Mouse (Mus musculus) neural tube, embryonic 14.5 days (tissue): Measurements from ENCODE around the gene Slc40a1. TPM values are rescaled to one million over a fixed set of nuclear protein-coding genes. Genes with fewer than 3 reads are reported as not detected.

ENCODE experiments used
- ATAC-seq: fragments of 200-750 bp; cut with Nextera tagmentation; 2 replicates; pipeline ENCODE4 v1.8.0; 2017; ENCODE audit warnings: low read depth, mild to moderate bottlenecking, moderate TSS enrichment, moderate library complexity
- H3K27ac ChIP-seq: fragments of 300-500 bp; sonication (generic); 2 replicates; pipeline ENCODE4 v1.5.1; 2014; ENCODE audit warnings: low read depth, mild to moderate bottlenecking, control low read depth, low read length, moderate library complexity, mixed read lengths
- H3K27me3 ChIP-seq: fragments of 300-500 bp; sonication (generic); 2 replicates; pipeline ENCODE4 v1.6.1; 2014; ENCODE audit warnings: low read length; ENCODE audit not compliant: control insufficient read depth, insufficient read depth
- H3K36me3 ChIP-seq: fragments of 300-500 bp; sonication (generic); 2 replicates; pipeline ENCODE4 v1.6.1; 2014; ENCODE audit warnings: low read length, mixed read lengths; ENCODE audit not compliant: control insufficient read depth, insufficient read depth
- H3K4me1 ChIP-seq: fragments of 300-500 bp; sonication (generic); 2 replicates; pipeline ENCODE4 v1.6.1; 2014; ENCODE audit warnings: low read length; ENCODE audit not compliant: control insufficient read depth, insufficient read depth
- H3K4me2 ChIP-seq: fragments of 300-500 bp; sonication (generic); 2 replicates; pipeline ENCODE4 v1.6.1; 2014; ENCODE audit warnings: mild to moderate bottlenecking, low read depth, low read length, control low read depth
- H3K4me3 ChIP-seq: fragments of 300-500 bp; sonication (generic); 2 replicates; pipeline ENCODE4 v1.5.1; 2014; ENCODE audit warnings: low read depth, low read length, control low read depth, mixed read lengths
- H3K9ac ChIP-seq: fragments of 300-500 bp; sonication (generic); replicated peaks from 2 replicates; pipeline ENCODE4 v1.6.1; 2014; ENCODE audit warnings: low read depth, mild to moderate bottlenecking, control low read depth, low read length, mixed read lengths
- H3K9me3 ChIP-seq: fragments of 300-500 bp; sonication (generic); 2 replicates; pipeline ENCODE4 v1.6.1; 2016; ENCODE audit warnings: low read length; ENCODE audit not compliant: control insufficient read depth
- WGBS: fragments of 180-500 bp; shearing (Covaris S2); extraction: QIAGEN DNeasy Blood & Tissue Kit; methylation state at CpG from one replicate; pipeline ENCODE4 v1.1.7; 2014; 5-methylcytosine and 5-hydroxymethylcytosine counted together
- polyA plus RNA-seq: library from polyadenylated mRNA; unstranded; fragments of >200 nt; fragmentation: Nextera tagmentation; extraction: Ambion mirVana; gene quantifications from 2 replicates; pipeline ENCODE4 v1.2.1, GENCODE M21; 2014

Slc40a1 gene
- polyA plus RNA-seq, 1 experiment from 2014 or later: 26.6 TPM

DNA sequence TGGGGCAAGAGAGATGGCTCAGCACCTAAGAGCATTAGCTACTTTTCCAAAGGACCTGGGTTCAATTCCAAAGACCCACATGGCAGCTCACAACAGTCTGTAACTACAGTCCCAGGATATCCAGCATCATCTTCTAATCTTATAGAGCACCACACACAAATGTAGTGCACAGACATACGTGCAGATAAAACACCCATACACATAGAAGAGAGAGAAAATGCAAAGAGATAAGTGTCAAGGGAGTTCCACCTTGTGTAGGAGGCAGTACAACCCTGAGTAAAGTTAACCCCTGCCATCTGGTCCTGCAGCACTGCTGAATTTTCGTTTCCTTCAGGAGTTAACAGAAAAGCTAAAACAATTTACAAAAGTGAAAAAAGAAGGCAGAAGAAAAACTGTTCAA, 50.7 kb downstream of the Slc40a1 start:
- WGBS: 79% methylated on average over 2 of the region's 2 CpGs
- no peak overlapping the region for H3K9ac ChIP-seq
- no peak overlapping the region for H3K4me2 ChIP-seq
- H3K4me1 ChIP-seq: no peaks in the 10 kb centered on the region
- no peaks in the 10 kb centered on the region for H3K36me3 ChIP-seq
- H3K27me3 ChIP-seq: no peaks in the 10 kb centered on the region
- ATAC-seq: no peak
- H3K27ac ChIP-seq: no peak overlapping the region
- H3K4me3 ChIP-seq: no peak overlapping the region
- no peaks in the 10 kb centered on the region for H3K9me3 ChIP-seq

DNA sequence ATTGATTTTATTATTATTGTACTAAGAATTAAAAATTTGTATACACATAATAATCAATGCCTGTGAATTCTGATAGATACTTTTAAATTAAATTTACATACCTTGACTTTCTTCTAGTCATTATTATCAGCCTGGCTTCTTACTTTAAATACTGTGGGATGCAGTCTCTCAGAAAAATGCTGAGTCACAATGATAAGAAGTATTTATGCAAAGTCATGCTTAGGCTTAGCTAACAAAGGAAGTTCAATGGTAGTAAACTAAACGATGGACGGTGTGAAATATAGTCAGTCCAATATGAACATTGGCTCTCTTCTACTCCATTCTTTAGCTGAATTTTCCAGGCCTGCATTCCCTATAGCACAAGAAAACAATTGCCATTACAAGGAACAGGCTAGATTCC, 53.1 kb downstream of the Slc40a1 start:
- H3K4me3 ChIP-seq: no peak overlapping the region

DNA sequence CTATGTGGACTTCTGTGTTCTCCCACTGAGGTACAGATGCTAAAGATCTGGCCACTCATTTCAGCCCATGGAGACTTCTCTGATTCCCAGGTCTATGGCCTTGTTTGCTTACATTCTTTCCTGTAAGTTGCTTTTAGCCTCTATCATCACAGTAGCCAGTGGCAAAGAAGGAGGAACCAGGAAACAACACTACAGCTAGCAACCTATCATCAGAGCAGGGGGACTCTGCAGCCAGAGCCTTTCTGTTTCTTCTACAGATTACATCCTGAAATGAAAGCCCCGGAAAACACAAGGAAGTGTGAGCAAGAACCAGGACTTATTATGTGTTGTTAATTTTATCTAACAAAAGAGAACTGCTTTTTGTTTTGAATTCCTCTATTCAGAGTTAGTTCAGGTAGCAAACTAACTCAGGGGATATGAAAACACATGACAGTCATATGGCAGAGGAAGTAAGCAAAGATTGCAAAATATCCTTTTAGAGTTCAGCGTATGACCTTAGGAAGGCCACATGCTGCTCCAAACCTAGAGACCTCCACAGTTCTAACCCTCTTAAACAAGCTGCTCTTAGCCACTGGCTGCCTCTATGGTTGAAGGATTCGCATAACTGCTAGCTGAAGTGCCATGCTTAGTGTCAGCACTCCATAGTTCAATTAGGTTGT, 57.7 kb downstream of the Slc40a1 start:
- no peak for ATAC-seq
- no peak overlapping the region for H3K9ac ChIP-seq
- no peaks in the 10 kb centered on the region for H3K36me3 ChIP-seq
- no peaks in the 10 kb centered on the region for H3K4me1 ChIP-seq
- no peak overlapping the region for H3K4me2 ChIP-seq
- no peaks in the 10 kb centered on the region for H3K27me3 ChIP-seq
- WGBS: 80% methylated on average over 3 of the region's 3 CpGs
- no peak overlapping the region for H3K27ac ChIP-seq
- H3K9me3 ChIP-seq: no peaks in the 10 kb centered on the region
- H3K4me3 ChIP-seq: no peak overlapping the region

More for the DNA sequence above, 53.1 kb downstream of the Slc40a1 start:
- no peaks in the 10 kb centered on the region for H3K9me3 ChIP-seq
- no peak overlapping the region for H3K27ac ChIP-seq
- H3K27me3 ChIP-seq: no peaks in the 10 kb centered on the region
- no peaks in the 10 kb centered on the region for H3K36me3 ChIP-seq
- WGBS: 77% methylated on average over 2 of the region's 2 CpGs
- no peak overlapping the region for H3K4me2 ChIP-seq
- no peak for ATAC-seq
- H3K4me1 ChIP-seq: no peaks in the 10 kb centered on the region
- no peak overlapping the region for H3K9ac ChIP-seq

DNA sequence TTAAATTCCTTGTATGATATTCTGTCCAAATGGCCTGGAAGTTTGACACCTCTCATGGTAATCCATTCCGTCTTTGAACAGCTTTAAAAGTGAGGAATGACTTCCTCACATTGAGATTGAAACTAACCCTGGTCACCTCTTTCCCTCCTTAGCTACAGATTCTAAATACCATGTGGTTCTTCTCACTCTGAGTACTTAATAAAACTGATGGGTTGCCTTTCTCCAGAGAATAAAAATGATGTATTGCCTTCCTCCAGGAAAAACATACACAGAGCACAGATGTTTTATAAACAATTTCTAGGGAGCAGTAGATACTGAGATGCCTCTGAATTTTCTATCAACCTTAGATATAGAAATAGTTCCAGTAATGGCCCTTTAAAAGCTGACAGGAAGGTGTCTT, 58.3 kb downstream of the Slc40a1 start:
- Histone ChIP-seq H3K4me2 (no peak overlapping the region), H3K9me3 (no peaks in the 10 kb centered on the region), H3K4me1 (no peaks in the 10 kb centered on the region), H3K9ac (no peak overlapping the region), H3K36me3 (no peaks in the 10 kb centered on the region), H3K27me3 (no peaks in the 10 kb centered on the region), H3K4me3 (no peak overlapping the region), H3K27ac (no peak overlapping the region)
- 73% methylated on average over 1 of the region's 1 CpGs for WGBS
- ATAC-seq: no peak

DNA sequence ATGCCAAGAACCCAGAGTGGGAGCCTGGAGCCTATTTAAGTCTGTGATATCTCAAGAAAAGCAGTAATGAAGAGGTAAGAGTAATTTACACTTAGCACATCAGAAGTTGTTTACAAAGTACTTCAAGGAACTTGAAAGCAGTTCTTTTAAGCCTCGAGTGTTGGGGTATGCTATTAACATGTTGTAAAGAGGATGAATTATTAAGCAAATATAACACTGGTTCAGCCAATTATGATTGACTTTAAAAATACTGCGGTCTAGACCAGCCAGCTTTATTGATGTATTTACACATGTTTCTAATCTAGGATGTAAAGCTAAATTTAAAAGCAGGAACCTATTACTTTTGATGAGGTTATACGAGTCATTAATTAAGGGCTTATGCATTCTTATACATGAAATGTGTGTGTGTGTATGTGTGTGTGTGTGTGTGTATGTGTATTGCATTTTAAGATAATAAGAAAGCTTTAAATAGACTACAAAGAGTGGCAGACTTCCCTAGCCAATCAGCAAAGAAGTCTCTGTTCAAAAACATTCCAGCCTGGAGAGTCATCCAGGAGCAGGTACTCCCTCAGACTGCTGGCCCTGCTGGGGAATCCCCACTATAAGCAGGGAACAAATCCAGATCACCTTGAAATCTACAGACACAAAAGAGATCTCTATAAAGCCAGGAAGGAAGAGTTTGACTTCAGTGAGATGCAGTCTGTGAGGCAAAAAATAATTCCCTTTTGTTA, 59.9 kb downstream of the Slc40a1 start:
- H3K36me3 ChIP-seq: no peaks in the 10 kb centered on the region
- ATAC-seq: no peak
- H3K4me1 ChIP-seq: no peaks in the 10 kb centered on the region
- H3K9ac ChIP-seq: no peak overlapping the region
- no peak overlapping the region for H3K4me3 ChIP-seq
- 73% methylated on average over 3 of the region's 3 CpGs for WGBS
- H3K27me3 ChIP-seq: no peaks in the 10 kb centered on the region
- H3K4me2 ChIP-seq: no peak overlapping the region
- no peaks in the 10 kb centered on the region for H3K9me3 ChIP-seq
- no peak overlapping the region for H3K27ac ChIP-seq

DNA sequence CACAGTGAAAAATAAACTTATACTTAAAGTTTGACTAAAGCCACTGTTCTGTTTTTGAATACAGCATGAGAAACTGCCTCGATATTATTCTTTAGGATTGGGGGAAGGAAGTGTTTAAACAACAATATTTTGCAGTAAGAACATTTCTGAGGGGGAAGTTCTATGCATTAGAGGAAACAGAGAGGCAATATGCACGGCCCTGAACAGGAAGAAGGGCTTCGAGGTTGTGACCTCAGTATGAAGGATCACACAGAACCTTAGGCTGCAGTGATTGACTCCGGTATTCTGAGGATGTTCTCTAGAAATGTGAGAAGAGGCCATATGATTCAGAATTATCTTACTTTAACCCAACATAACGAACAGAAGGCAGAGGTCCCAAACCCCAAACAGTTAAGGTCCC, 60.6 kb downstream of the Slc40a1 start:
- H3K27me3 ChIP-seq: no peaks in the 10 kb centered on the region
- no peaks in the 10 kb centered on the region for H3K4me1 ChIP-seq
- no peak overlapping the region for H3K27ac ChIP-seq
- no peak overlapping the region for H3K4me2 ChIP-seq
- WGBS: 83% methylated on average over 5 of the region's 5 CpGs
- no peaks in the 10 kb centered on the region for H3K9me3 ChIP-seq
- no peak overlapping the region for H3K9ac ChIP-seq
- no peak for ATAC-seq
- H3K36me3 ChIP-seq: no peaks in the 10 kb centered on the region
- H3K4me3 ChIP-seq: no peak overlapping the region

DNA sequence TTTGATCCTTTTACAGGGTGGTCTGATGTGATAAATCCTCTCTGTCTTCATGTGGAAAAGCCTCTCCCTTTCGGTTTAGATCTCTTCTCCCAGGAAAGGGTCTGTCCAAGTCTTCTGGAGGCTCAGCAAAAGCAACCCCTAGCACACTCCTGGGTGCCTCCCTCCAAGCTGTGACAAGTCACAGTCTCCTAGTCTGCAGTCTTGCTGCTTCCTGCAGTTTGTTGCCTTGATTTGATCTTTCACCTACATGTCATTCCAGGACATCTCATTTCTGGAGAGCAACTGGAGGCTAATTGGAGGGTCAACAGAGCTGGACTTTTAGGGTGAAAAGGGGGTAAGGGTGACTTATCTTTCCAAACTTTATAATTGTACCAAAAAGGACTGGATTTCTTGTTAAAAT, 61.0 kb downstream of the Slc40a1 start:
- Histone ChIP-seq H3K27ac (no peak overlapping the region), H3K4me3 (no peak overlapping the region), H3K4me2 (no peak overlapping the region), H3K4me1 (no peaks in the 10 kb centered on the region), H3K36me3 (no peaks in the 10 kb centered on the region), H3K27me3 (no peaks in the 10 kb centered on the region), H3K9me3 (no peaks in the 10 kb centered on the region), H3K9ac (no peak overlapping the region)
- ATAC-seq: no peak
- 69% methylated on average over 1 of the region's 1 CpGs for WGBS

DNA sequence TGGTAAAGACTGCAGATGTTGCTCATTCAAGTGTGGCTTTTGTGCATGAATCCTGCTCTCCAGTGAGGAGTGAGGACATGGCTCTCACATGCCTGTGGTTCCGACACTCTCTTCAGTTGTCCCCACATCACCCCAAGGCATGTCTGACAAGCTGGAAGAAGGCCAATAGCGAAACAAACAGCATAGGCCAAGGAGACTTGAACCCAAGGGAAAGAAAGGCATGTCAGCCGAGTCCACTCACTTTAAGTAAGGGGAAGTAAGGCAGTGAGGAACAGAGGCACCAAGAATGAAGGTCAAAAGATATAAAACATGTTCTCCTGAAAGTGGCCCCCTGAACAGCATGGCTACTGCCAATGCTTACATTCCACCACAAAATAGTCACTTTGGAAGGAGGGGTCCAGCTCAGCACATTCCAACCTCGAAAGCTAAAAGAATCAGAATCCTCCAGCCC, 61.7 kb downstream of the Slc40a1 start:
- ATAC-seq: no peak; the same call in 1 of the 2 replicates
- WGBS: 72% methylated on average over 4 of the region's 4 CpGs
- no peak overlapping the region for H3K4me3 ChIP-seq

DNA sequence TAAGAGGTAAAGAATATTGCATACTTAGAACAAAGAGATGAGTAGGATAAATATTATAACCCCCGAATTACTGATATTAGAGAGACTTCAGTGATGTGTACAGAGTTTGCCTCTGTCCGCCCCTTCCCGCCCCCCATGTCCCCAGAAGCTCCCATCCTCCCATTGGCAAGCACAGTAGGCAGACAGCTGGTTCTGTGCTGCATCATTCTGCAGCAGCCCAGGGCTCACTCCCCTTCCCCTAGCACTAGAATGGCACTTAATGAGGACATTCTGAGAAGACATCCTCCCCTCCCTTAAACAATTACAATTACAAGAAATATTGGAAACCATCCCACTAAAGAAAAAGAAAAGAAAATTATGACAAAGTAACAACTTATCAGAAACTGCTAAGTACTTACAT, 62.7 kb downstream of the Slc40a1 start:
- H3K4me3 ChIP-seq: no peak overlapping the region

More for the DNA sequence above, 61.7 kb downstream of the Slc40a1 start:
- Histone ChIP-seq H3K36me3 (no peaks in the 10 kb centered on the region), H3K4me2 (no peak overlapping the region), H3K27ac (no peak overlapping the region), H3K9me3 (no peaks in the 10 kb centered on the region), H3K4me1 (no peaks in the 10 kb centered on the region), H3K9ac (no peak overlapping the region), H3K27me3 (no peaks in the 10 kb centered on the region)

More for the DNA sequence above, 62.7 kb downstream of the Slc40a1 start:
- Histone ChIP-seq H3K27me3 (no peaks in the 10 kb centered on the region), H3K4me1 (no peaks in the 10 kb centered on the region), H3K9ac (no peak overlapping the region), H3K27ac (no peak overlapping the region), H3K4me2 (no peak overlapping the region), H3K36me3 (no peaks in the 10 kb centered on the region), H3K9me3 (no peaks in the 10 kb centered on the region)
- 97% methylated on average over 3 of the region's 3 CpGs for WGBS
- no peak for ATAC-seq
